Mouse (Mus musculus): Measurements from ENCODE around the gene Klhl31.

Klhl31 gene

GRCm38 (mm10) chr9:77624171-77624570, 12.1 kb upstream of the Klhl31 start:
- no peak for DNase-seq

- peak; percentile 11 for DNase-seq
Observed at GRCm38 (mm10) chr9:77628676-77629075, 7.6 kb upstream of the Klhl31 start.

GRCm38 (mm10) chr9:77629708-77630107, 6.6 kb upstream of the Klhl31 start:
- no peak for DNase-seq

GRCm38 (mm10) chr9:77630764-77631163, 5.5 kb upstream of the Klhl31 start:
- no peak for DNase-seq

GRCm38 (mm10) chr9:77632432-77632831, 3.9 kb upstream of the Klhl31 start:
- DNase-seq, result no peak

GRCm38 (mm10) chr9:77636003-77636402, 297 bp upstream of the Klhl31 start:
- no peak for DNase-seq

- DNase-seq, result no peak
Observed at GRCm38 (mm10) chr9:77637357-77637756, 1.1 kb downstream of the Klhl31 start.

GRCm38 (mm10) chr9:77645176-77645575, 8.9 kb downstream of the Klhl31 start:
- no peak for DNase-seq

- no peak for DNase-seq
Observed at GRCm38 (mm10) chr9:77651847-77652246, 15.5 kb downstream of the Klhl31 start.

- no peak for DNase-seq
Observed at GRCm38 (mm10) chr9:77653907-77654306, 17.6 kb downstream of the Klhl31 start.

- peak; percentile 65 for DNase-seq
Observed at GRCm38 (mm10) chr9:77655181-77655934, 19.1 kb downstream of the Klhl31 start.

GRCm38 (mm10) chr9:77655935-77656288, 19.6 kb downstream of the Klhl31 start:
- no peak for DNase-seq

GRCm38 (mm10) chr9:77662917-77663316, 26.6 kb downstream of the Klhl31 start:
- peak; percentile 44 for DNase-seq

GRCm38 (mm10) chr9:77670095-77670494, 33.8 kb downstream of the Klhl31 start:
- no peak for DNase-seq

- no peak for DNase-seq
Observed at GRCm38 (mm10) chr9:77671004-77671403, 34.7 kb downstream of the Klhl31 start.

GRCm38 (mm10) chr9:77673218-77673617, 36.9 kb downstream of the Klhl31 start:
- no peak for DNase-seq

- DNase-seq, result no peak
Observed at GRCm38 (mm10) chr9:77673986-77674385, 37.7 kb downstream of the Klhl31 start.

- DNase-seq, result no peak
Observed at GRCm38 (mm10) chr9:77684938-77685337, 48.6 kb downstream of the Klhl31 start.

GRCm38 (mm10) chr9:77685825-77686500, 49.7 kb downstream of the Klhl31 start:
- DNase-seq, result no peak

- no peak for DNase-seq
Observed at GRCm38 (mm10) chr9:77692707-77693106, 56.4 kb downstream of the Klhl31 start.

GRCm38 (mm10) chr9:77693405-77693804, 57.1 kb downstream of the Klhl31 start:
- peak; percentile 29 for DNase-seq

- peak; percentile 18 for DNase-seq
Observed at GRCm38 (mm10) chr9:77695586-77695985, 59.3 kb downstream of the Klhl31 start.

GRCm38 (mm10) chr9:77703476-77703875, 67.2 kb downstream of the Klhl31 start:
- no peak for DNase-seq

- no peak for DNase-seq
Observed at GRCm38 (mm10) chr9:77704108-77704507, 67.8 kb downstream of the Klhl31 start.

GRCm38 (mm10) chr9:77706515-77706914, 70.2 kb downstream of the Klhl31 start:
- DNase-seq, result no peak

Measured in kidney, adult 18-20 months (tissue).